Mouse (Mus musculus): ENCODE results near the gene Katnb1. TPM values are rescaled to one million over a fixed set of nuclear protein-coding genes. Genes with fewer than 3 reads are reported as not detected.

Katnb1 gene
- polyA plus RNA-seq, 1 experiment from 2014 or later: 20.1 TPM

DNA sequence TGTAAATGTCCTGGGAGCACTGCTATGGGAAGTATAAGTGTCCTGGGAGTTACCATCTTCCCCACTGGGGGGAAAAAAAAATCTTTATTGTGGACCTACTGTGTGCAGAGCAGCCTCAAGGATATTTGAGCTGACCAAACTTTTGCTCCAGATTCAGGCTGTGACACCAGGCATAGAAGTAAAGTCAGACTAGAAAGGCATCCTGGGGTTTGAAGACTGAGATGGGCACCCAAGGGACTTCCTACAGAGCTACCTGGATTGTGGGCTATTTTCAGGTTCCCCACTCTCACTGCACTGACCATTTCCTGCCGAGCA is 58.0 kb downstream of the Katnb1 start:
- no peak for DNase-seq (ENCODE audit: low spot score)

DNA sequence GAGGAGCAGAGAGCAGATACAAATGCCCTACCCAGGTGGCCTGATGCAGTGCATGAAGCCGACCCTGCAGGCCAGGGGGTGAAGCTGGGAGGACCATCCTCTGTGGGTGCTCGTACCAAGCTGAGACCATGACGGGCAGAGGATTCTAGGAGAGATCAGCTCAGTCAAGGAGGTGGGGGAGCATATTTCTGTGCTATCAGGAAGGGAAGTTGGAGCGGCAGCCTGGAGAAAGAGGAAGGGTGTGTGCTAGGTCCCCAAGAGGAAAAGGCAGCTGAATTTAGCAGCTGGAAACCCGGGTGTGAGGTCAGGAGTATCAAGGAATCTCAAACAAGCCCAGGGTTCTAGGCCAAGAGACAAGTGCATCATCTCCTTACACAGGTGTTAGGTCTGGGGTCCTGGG is 59.6 kb downstream of the Katnb1 start:
- DNase-seq (ENCODE audit: low spot score): no peak

DNA sequence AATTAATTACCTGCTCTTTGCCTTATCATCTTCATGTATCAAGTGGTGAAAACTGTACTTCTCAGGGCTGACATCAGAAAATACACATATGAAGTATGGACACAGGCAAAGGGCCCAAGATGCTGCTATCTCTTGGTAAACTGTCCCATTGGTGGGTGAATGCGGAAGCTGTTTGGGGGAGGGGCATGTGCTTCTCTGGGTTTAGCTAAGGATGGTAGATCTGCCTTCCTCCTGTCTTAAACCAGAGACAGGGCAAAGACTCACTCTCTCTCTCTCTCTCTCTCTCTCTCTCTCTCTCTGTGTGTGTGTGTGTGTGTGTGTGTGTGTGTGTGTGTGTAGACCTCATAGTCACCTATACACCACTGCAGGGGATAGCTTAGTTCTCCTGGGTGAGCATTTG is 60.0 kb downstream of the Katnb1 start:
- peak; percentile 45 for DNase-seq (ENCODE audit: low spot score)

DNA sequence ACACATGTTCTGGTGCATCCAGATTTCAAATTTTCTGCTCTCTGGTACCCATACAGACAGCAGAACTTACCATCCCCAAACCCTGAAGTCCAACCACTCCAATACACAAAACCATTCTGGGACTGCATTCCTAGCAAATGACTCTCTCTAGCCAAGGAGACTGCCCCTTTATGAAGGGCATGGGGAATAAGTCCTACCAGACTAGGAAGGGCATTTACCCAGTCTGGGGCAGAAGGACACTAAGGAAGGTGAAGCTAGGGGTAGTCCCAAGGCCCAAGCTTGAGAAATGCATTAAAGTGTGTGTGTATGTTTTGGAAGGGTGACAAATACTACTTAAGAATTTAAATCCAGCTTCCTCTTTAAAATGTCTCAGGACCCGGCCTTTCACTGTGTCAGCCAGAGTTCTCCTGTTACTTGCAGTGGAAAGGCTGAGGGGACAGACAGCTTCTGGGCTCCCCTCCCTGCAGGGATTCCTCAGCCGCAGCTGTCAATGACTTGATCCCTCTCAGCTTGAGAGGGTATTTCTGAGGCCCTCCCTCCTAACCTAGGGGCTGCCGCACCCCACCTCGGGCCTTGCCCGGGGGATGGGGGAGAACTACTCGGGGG is 60.6 kb downstream of the Katnb1 start:
- peak; percentile 26 for DNase-seq (ENCODE audit: low spot score)

DNA sequence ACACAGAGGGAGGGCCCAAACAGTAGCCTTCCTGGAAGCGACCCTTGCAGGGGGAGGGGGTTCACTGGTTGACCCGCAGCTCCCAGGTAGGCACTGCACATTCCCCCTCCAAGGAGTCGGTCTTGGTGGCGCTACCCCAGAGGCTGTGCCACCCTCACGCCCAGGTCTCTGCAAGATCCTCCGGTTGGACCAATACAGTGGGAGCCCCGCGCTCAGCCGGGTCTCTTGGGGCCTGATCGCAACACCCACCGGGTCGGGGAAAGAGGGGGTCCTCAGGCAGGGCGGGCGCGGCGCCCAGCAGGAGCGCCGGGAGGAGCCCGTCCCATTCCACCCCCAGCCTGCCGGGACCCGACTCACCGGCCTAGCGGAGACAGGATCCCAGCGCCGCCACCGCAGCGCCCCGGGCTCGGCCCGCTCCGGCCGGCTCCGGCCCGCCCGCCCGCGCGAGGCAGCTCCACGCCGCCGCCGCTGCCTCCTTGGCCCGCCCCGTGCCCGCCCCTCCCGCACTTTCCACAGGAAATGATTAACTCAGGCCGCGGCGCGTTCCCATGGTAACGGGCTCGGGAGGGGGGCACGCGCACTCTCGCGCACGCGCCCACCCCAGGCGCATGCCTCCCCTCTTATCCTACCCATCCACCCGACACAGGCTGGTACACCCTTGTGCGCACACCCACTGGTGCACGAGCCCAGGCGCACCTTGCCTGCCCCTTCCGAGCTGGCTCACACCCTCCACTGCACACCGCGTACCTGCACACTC is 61.3 kb downstream of the Katnb1 start:
- DNase-seq (ENCODE audit: low spot score): peak; percentile 87

DNA sequence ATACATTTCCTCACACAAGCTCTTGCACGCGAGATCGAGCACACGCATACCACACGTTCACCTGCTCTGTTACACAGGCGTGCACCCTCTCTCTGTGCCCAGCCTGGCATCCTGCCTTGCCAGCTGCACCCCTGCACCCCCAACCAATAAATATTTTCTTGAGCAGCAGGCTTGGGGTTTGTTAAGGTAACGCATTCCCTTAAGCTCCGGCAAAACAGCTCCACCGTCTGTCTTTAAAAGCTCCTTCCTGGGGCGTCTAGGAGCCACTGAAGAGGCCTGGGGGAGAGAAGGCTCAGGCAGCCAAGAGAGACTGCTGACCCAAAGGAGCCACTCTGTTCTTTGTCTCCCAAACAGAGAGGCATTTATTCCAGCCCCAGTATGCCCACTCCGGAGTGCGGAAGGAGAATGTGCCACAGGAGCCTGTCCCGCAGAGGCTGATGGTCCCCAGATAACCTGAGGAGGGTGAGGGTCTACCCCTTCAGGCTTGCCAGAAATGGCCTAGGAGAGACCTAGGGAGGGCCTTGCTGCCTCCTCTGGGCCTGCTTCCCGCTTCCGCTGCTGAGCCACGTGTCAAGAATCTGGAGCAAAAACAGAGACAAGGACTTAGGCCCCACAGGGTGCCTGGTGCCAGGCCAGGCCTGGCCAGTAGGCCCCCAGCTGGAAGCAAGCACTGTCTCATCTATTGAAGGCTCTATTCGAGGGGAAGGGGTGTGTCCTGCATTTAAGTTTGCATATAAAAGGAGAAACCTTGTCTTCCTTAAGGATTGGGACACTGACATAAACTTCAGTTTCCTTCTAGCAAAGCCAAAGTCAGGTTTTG is 62.2 kb downstream of the Katnb1 start:
- DNase-seq (ENCODE audit: low spot score): peak; percentile 46

DNA sequence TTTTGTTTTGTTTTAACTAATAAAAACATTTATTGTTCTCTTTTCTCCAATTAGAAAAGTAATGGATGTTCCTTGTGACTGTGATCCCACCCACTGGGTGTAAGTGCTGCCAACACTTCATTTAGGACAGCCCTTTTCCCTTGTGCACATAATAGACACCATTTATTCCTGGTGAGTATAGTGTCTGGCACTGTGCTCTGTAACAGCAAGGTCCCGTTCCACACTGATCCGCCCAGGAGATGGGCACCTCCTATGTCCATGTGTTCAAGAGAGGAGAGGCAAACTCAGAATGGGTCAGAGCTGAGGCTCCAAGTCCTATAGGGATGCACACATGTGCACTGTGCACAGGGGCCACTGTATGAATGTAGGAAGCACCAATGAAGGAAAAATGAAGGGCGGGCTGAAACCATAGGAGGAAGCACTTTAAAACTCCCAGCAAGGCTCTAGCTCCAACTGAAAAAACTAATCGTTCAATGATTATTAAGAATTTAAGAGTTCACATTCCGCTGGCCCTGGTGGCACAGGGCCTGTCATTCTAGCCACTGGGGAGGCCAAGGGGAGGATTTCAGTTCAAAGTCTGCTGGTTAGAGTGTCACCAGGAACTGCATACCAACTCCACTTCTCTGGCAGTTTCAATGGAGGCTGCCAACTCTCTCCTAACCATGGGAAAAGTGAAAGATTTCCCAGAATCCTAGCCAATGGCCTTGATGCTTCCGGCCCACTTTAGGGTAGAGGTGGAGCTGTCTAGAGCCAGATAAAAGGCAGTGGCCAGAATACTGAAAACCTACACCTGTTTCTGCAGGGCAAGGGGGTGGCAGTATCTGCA is 63.0 kb downstream of the Katnb1 start:
- no peak for DNase-seq (ENCODE audit: low spot score)

DNA sequence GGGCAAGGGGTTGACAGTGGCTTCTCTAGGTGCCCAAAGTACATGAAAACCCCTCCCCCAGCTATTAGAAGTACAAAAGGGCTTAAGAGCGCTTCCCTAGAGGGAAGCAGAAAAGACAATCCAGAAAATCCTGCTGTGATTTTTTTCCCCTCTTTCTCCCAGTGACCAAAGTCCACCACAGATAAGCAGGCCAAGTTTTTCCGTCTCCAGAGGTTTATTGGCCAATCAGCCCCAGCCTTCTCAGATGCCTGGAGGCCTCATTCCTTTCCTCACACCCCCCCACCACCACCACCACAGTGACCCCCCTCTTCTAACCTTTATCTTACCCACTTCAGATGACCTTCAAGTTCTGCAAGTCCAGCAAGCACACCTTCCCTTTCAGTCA is 63.6 kb downstream of the Katnb1 start:
- DNase-seq (ENCODE audit: low spot score): no peak

DNA sequence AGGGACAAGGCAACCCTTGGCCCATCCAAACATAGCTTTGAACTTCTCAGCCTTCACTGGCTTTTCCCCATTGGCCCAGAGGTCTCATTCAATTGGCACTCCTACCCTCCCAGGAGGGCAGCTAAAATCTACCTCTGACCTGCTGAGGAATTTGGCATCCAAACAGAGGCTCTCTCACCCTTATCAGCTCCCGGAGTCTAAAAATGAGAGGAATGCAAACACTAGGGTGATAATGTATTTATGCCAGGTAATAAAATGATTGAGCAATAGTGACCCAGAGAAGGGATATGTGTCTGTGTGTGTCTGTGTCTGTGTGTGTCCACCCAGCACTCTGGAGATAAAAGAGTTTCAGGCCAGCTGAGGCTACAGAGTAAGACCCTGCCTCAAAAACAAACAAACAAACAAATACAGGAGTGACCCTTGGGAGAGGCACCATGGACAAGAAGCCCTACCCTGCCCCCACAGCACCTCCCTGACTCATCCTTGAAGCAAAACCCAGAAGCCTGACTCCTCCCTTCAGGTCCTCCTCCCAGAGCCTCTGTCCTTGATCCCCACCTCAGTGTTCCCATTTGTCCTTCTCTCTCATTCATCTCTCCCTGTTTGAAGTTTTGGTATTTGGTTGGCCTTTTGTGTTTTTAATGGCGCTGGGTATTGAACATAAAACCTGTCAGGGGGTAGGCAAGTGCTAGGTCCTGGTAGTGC is 65.2 kb downstream of the Katnb1 start:
- DNase-seq (ENCODE audit: low spot score): no peak

DNA sequence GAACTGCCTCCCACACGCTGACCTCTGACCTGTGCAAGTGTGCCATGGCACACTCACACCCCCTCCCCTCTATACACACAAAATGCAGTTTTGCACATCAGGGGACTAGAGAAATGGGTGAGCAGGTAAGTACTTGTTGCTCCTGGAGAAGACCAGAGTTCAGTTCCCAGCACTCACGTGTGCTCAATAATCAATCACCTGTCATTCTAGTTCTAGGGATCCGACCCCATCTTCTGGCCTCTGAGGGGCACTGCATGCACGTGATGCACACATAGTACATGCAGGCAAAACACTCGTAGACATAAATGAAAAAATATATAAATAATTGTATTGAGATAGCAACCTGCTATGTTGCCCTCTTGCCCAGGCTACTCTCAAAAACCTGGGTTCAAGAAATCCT is 65.9 kb downstream of the Katnb1 start:
- DNase-seq (ENCODE audit: low spot score): no peak

DNA sequence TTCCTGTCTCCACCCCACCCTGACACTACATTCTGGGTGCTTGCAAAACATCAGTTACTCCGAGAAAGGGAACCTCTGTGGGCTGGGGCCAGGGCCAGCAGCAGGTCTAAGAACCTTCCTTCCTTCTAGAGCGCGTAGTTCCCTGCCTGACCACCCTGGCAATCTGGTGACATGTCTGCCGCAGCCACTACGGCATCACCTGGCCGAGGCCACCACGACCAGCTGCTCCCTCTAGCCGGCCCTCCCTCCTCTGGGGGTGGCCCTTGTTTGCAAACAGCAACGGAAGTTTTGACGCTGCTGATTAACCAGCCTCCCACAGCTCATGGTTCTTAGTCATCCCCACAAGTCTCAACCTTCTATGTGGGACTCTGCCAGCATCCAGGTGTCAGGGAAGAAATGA is 68.4 kb downstream of the Katnb1 start:
- no peak for DNase-seq (ENCODE audit: low spot score)

DNA sequence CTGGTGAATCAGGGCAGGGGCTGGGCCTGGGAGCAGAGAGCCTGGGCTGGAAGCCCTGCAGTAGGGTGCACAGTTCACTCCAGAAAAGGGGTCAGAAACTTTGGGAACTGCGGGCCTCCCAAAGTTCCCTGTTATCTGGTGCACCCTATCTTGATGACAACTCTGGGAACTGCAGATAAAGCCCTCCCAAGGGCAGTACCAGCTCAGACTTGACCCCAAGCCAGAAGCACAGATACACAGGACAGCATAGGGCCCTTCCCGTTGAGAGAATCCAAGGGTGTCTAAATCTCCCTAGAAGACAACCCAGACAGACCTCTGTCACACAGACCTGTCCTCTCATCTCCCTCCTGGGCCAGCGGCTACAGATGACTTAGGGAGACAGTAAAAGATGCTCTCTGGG is 69.6 kb downstream of the Katnb1 start:
- no peak for DNase-seq (ENCODE audit: low spot score)

Other genes starting within 250 kb of the Katnb1 start
- 45.5 and 48.3 TPM in 2 replicates for gene Coq9, start 242.9 kb upstream of the Katnb1 start, polyA plus RNA-seq (2015; fragmentation: Nextera tagmentation; extraction: Ambion mirVana)
- 103 and 112 TPM in 2 replicates for gene Ciapin1, start 242.8 kb upstream of the Katnb1 start, polyA plus RNA-seq (2015; fragmentation: Nextera tagmentation; extraction: Ambion mirVana)
- 139 and 145 TPM in 2 replicates for gene Polr2c, start 223.7 kb upstream of the Katnb1 start, polyA plus RNA-seq (2015; fragmentation: Nextera tagmentation; extraction: Ambion mirVana)
- 3.8 TPM in 2 replicates for gene Dok4, start 204.9 kb upstream of the Katnb1 start, polyA plus RNA-seq (2015; fragmentation: Nextera tagmentation; extraction: Ambion mirVana)
- 7.8 and 9.4 TPM in 2 replicates for gene Ccdc102a, start 163.1 kb upstream of the Katnb1 start, polyA plus RNA-seq (2015; fragmentation: Nextera tagmentation; extraction: Ambion mirVana)
- 5.4 and 5.5 TPM in 2 replicates for gene Adgrg5, start 157.5 kb upstream of the Katnb1 start, polyA plus RNA-seq (2015; fragmentation: Nextera tagmentation; extraction: Ambion mirVana)
- gene Adgrg1, start 106.4 kb upstream of the Katnb1 start, polyA plus RNA-seq (2015; fragmentation: Nextera tagmentation; extraction: Ambion mirVana): 37.8 and 43.2 TPM in 2 replicates
- gene Adgrg3, start 63.5 kb upstream of the Katnb1 start, polyA plus RNA-seq (2015; fragmentation: Nextera tagmentation; extraction: Ambion mirVana): 8.5 and 9.7 TPM in 2 replicates
- 1.3 TPM in 2 replicates for gene Drc7, start 26.1 kb upstream of the Katnb1 start, polyA plus RNA-seq (2015; fragmentation: Nextera tagmentation; extraction: Ambion mirVana)
- gene Kifc3, start 121.6 kb downstream of the Katnb1 start, polyA plus RNA-seq (2015; fragmentation: Nextera tagmentation; extraction: Ambion mirVana): 8.6 and 8.7 TPM in 2 replicates
- 0.67 and 1.2 TPM in 2 replicates for gene Cngb1, start 225.4 kb downstream of the Katnb1 start, polyA plus RNA-seq (2015; fragmentation: Nextera tagmentation; extraction: Ambion mirVana)
- gene Tepp, start 229.4 kb downstream of the Katnb1 start, polyA plus RNA-seq (2015; fragmentation: Nextera tagmentation; extraction: Ambion mirVana): 2.7 and 2.8 TPM in 2 replicates